Mouse (Mus musculus): ENCODE measurements around the gene Ppp1r8.
"Not testable (repeated sequence)": the region's sequence is repeated elsewhere in the genome, so short reads cannot be mapped to it uniquely, and the experiment has no call there.

The Ppp1r8 gene

GRCm38 (mm10) chr4:132806620-132807191 is 36.3 kb downstream of the Ppp1r8 start:
- no peak for DNase-seq

GRCm38 (mm10) chr4:132805599-132806197 is 37.3 kb downstream of the Ppp1r8 start:
- DNase-seq: no peak

- DNase-seq: no peak
Measured at GRCm38 (mm10) chr4:132805146-132805545, 37.8 kb downstream of the Ppp1r8 start.

GRCm38 (mm10) chr4:132804331-132804730 is 38.6 kb downstream of the Ppp1r8 start:
- peak; percentile 30 for DNase-seq

- no peak for DNase-seq
Measured at GRCm38 (mm10) chr4:132803876-132804275, 39.1 kb downstream of the Ppp1r8 start.

- no peak for DNase-seq
Measured at GRCm38 (mm10) chr4:132803212-132803611, 39.8 kb downstream of the Ppp1r8 start.

- DNase-seq: peak; percentile 61
Measured at GRCm38 (mm10) chr4:132802171-132802637, 40.8 kb downstream of the Ppp1r8 start.

GRCm38 (mm10) chr4:132801176-132802077 is 41.5 kb downstream of the Ppp1r8 start:
- no peak for DNase-seq

- DNase-seq: no peak
Measured at GRCm38 (mm10) chr4:132799845-132800244, 43.1 kb downstream of the Ppp1r8 start.

GRCm38 (mm10) chr4:132798666-132799065 is 44.3 kb downstream of the Ppp1r8 start:
- DNase-seq: not testable (repeated sequence)

GRCm38 (mm10) chr4:132798028-132798427 is 44.9 kb downstream of the Ppp1r8 start:
- DNase-seq: no peak

- no peak for DNase-seq
Measured at GRCm38 (mm10) chr4:132797461-132797860, 45.5 kb downstream of the Ppp1r8 start.

GRCm38 (mm10) chr4:132796196-132796886 is 46.6 kb downstream of the Ppp1r8 start, which contains the start of gene Themis2:
TSS of gene Themis2 (minus strand) at chr4:132796387.
- DNase-seq: peak; percentile 83

GRCm38 (mm10) chr4:132795171-132795570 is 47.8 kb downstream of the Ppp1r8 start:
- no peak for DNase-seq

- no peak for DNase-seq
Measured at GRCm38 (mm10) chr4:132794760-132795159, 48.2 kb downstream of the Ppp1r8 start.

- no peak for DNase-seq
Measured at GRCm38 (mm10) chr4:132794028-132794427, 48.9 kb downstream of the Ppp1r8 start.

- not testable (repeated sequence) for DNase-seq
Measured at GRCm38 (mm10) chr4:132793322-132794004, 49.5 kb downstream of the Ppp1r8 start.

GRCm38 (mm10) chr4:132789731-132790130 is 53.2 kb downstream of the Ppp1r8 start:
- no peak for DNase-seq

GRCm38 (mm10) chr4:132785228-132785627 is 57.7 kb downstream of the Ppp1r8 start:
- DNase-seq: no peak

GRCm38 (mm10) chr4:132783732-132784131 is 59.2 kb downstream of the Ppp1r8 start:
- DNase-seq: no peak

GRCm38 (mm10) chr4:132780288-132780687 is 62.7 kb downstream of the Ppp1r8 start:
- no peak for DNase-seq

- no peak for DNase-seq
Measured at GRCm38 (mm10) chr4:132778562-132779201, 64.3 kb downstream of the Ppp1r8 start.

Data from thymus, postnatal 25 days (tissue).